Mouse (Mus musculus) layer of hippocampus, postnatal 25 days (tissue): ENCODE results near the gene Rplp2. TPM values are rescaled to one million over a fixed set of nuclear protein-coding genes. Genes with fewer than 3 reads are reported as not detected.
"Not testable (repeated sequence)": the region's sequence is repeated elsewhere in the genome, so short reads cannot be mapped to it uniquely, and the experiment has no call there.

Experiments used
- DNase-seq, 2 experiments: peaks; one replicate each; pipeline ENCODE4 v3.0.0; 2022; ENCODE audit warnings: mixed read lengths in 2 of 2, low spot score in 1 of 2; ENCODE audit errors: extremely low spot score in 1 of 2
- total RNA-seq, 2 experiments: library from RNA; stranded (reverse); gene quantifications; 2 replicates each; pipeline ENCODE4 v1.2.3; 2021

Gene Rplp2
- total RNA-seq, result 100 to 1,000 TPM; 526 to 589 TPM

DNA sequence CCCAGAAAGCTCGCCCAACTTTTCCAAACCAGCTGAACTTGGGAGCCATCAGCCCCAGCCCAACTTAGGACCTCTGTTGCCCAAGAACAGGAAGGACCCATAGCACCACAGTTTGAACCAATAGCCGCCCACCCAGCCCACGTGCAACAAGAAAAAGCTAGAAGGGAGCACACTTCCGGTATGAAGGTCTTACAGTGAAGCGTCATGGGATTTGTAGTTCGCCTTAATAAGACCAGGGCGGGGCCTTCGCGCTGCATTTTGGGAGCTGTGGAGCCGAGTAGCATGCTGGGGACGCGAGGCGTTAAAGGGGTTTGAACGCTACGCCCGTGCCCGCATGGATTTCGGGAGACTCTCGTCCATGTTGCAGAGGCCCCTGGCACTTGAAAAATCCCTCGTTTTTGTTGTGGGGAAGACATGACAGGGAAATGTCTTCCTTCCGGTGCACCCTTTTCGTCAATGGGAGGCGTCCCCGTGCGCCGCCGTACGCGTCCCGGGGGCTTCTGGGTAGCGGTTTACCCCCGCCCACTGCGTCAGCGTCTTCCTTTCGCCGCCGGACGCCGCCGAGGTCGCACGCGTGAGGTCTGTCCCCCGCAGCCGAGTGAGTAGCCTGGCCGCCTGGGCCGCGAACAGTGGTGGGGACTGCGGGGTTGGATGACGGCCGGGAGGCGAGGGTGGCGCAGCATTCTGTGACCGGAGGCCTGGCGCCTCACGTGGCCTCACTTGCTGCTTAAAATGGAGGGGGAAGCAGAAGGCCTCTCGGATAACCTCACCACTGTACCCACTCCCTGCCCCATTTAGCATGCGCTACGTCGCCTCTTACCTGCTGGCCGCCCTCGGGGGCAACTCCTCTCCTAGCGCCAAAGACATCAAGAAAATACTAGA lies at the start of gene Rplp2:
Gene Rplp2, plus strand, starts transcription at position 261 of the 882 bp plus-strand sequence.
- peak; percentile 82 to 91 for DNase-seq

DNA sequence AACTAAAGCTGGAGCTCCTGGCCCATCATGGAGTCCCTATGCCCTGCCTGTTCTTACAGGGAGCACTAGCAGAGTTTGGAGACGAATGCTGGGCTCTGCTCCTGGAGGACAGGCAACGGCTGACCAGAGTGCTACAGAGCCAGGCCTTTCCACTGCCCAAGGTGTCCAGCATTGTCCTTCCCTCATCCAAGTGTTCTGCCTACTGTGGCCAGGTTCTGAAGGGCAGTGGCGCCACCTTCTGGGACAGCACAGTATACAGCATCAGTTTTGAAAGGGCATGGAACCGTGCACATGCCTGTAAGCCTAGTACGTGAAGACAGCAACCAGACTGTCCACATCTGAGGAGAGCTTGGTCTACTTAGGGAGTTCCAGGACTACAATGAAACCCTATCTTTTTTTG lies 43.9 kb upstream of the Rplp2 start:
- peak in 1 of 2 experiments; percentile 54 for DNase-seq

DNA sequence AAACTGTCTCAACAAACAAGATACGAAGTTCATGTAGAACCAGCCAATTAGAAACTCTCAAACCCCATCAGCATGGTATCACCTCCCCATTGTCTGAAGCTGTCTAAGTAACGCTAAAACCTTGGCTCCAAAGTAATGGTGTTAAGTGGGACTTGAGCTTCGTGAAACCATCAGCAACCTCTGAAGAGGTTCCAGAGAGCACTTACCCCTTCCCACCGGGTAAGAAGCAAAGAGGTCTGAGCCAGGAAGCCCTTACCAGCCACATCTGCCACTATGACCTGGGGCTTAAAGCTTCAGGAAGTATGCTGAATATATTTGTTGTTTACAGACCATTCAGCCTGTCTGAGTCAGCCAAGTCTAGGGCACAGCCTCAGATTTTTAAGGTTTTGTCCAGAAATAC lies 41.7 kb upstream of the Rplp2 start:
- DNase-seq, result no peak

DNA sequence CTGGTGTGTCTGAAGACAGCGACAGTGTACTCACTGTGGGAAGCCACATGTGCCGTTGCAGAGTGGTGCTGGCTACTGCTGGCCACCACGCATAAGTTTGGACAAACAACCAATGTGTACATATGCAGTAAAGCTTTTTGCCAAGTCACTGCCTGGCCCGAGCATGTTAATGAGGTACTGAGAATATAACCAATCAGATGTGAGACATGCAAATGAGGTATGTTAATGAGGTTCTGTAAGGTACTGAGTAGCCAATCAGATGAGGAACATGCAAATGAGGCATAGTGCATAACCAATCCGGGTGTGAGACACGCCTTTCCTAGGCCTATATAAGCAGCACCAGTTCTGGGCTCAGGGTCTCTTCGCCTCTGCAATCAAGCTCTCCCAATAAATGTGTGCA lies 39.5 kb upstream of the Rplp2 start:
- not testable (repeated sequence) for DNase-seq

DNA sequence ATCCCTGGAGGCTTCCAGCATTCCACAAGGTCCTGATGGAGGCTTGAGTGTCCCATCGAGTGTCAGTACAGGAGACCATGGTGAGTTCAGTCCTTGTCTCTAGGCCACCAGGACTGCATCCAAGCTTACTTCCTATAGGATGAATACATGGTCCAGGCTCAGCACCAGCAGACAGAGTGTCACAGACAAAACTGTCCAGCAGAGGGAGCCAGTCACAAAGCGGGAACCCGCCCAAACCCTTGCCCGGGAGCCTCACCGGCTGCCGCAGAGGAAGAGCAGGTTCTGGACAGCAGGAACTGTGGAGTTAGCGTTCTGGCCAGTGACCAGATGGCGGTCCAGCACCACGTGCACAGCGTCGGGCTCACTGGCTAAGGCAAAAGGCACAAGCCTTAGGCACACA lies 38.3 kb upstream of the Rplp2 start:
- DNase-seq, result peak; percentile 81 to 89

DNA sequence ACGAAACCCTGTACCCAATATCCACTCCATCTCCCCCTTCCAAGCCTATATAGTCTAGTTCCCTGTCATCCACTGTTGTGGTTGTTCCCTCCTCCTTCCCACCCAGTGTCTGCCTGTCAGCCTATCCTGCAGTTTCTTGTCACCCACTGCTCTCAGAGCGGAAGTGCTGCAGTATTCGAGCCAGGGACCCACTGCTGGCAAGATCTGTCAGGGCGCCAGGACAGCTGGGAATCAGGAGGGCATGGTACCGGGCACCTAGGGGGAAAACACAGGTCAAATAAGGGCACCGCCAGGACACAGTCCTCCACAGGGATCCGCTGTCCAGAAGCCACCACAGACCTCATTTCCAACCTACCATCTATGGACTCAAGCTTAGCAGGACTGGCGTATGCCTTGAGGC lies 36.5 kb upstream of the Rplp2 start:
- no peak for DNase-seq

DNA sequence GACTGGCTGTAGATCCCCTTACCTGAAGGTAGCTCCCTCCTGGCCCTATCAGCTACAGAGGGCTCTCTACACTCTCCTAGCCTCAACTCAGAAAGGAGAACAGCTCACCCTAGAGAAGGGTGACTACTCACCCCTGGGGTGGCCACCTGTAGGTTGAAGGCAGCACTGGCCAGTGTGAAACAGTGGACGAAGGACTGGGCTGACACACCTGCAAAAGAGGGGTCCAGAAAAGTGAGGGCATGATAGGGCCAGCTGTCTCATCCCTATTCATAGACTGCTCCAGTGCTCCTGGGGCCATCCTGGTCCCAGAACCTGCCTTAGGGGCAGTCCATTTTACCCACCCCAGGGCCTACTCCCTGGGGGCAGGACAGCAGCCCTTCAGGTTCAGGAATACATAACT lies 35.5 kb upstream of the Rplp2 start:
- no peak for DNase-seq

DNA sequence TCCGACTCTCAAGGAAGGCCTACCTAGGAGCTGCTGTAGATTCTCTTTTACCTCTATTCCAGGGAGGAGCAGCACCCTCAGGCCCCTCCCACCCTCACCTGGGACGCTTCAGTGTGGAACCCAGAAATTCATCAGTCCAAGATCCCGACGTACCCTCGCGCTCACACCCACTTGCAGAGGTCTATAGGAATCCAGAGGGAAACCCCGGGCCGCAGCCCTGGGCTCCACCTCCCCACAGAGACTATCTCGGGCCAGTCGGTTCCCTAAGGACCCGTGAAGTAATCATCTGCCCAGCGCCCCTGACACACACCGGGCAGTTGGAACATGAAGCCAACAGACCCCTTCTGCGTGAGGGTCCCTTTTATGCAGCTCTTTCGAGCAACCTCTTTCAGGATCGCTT lies 33.8 kb upstream of the Rplp2 start:
- no peak for DNase-seq

DNA sequence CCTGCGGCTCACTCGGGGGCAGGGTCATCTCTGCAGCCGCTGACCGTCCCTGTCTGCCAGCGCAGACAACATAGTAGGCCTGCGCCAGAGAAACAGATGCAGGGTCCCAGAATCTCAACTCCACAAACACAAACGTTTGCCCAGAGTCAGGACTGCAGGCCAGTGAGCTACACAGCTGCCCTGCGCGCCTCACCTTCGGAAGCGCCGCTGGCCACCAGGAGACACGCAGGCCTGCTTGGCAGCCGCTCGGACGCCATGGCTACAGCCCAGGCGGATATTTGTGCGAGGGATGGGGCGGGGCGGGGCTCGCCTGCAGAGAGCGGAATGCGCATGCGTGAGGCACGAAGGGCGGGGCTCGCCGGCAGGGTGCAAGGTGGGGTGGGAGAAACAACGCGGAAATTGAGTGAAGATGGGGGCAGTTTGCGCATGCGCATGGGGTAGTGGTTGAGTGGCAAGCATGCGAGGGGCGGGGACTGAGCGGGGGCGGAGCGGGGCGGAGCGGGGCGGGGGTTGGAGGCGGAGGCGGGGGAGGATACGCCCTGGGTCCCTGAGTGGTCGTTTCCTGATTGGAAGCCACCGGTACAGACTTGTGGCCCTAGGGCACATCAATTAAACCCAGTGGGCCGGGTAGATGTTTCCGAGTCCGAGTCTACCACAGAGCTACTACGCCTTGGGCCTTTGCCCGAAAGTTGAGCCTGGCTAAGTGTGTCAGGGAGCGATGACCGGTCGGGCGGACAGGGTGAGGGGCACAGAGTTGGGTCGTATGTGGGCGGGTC lies 33.2 kb upstream of the Rplp2 start, which contains the start of gene Gatd1:
Gene Gatd1, minus strand, starts transcription at position 328 of the 776 bp plus-strand sequence.
- peak; percentile 94 to 99 for DNase-seq

DNA sequence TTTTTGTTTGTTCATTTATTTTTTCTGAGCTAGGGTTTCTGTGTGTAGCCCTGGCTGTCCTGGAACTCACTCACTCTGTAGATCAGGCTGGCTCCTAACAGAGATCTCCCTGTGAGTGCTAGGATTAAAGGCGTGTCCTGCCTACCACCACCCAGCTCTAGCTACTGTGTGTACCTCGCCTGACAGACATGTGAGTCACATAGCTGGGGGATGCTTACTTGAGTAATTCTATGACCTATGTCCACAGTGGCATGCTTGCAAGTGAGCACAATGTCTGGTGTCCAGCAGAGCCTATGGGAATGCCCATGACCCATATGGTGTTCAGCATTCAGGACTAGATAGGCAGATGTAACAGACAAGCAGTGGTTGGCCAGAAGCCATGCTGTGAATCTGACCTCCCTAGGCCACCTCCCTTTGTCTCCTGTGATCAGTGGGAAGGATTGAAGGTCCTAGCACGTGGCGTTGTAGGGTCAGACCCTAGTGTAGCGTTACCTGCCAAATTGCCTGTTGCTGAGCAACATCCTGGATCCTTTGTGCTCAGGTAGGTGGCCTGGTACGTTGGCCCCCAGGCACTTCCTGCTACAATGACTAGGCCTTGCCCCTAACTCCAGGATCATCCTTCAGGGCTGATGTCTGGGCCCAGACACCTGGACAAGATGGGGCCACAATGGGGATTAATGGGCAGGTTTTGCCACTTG lies 30.9 kb upstream of the Rplp2 start:
- DNase-seq, result no peak

DNA sequence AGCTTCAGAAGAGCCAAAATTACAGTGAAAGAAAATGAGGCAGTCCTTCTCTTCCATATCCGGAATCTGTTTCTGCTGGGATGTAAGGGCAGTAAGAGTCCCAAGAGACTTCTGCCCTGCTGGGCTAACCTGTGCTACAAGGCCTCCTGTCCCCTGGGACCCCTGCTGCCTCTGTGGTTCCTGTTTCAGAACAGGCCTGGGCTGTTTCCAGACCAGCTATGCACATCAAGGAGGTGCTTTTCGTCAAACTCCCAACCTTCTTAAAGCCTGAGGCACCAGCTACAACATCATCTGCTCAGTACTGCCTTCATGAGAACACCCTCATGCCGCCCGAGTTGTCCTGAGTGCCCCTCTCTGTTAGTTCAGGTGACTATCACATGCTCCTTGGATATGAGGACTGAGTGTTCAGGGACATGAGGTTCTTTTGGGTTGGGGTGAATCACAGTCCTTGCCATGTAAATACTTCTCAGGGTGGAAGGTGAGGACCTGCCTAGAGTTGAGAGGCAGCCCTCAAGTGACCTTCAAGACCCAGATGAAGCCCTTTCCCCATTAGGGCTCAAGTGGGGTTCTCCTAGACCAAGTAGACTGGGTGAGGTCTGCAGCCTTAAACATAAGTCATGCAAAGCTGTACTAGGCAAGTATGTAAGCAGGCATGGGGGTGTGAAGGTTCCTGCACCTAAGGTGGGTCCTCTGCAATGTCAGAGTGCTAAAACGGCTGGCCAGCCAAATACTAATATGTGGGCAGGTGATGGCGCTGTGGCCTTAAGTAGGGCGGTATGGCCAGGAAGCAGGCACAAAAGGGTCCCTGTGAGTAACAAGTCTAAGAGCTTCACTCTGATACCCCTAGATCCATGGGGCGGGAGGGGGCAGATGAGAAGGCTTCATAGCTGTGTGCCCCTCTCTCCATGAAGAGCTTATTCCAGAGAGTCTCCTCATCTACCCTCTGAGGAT lies 29.2 kb upstream of the Rplp2 start:
- DNase-seq, result no peak

DNA sequence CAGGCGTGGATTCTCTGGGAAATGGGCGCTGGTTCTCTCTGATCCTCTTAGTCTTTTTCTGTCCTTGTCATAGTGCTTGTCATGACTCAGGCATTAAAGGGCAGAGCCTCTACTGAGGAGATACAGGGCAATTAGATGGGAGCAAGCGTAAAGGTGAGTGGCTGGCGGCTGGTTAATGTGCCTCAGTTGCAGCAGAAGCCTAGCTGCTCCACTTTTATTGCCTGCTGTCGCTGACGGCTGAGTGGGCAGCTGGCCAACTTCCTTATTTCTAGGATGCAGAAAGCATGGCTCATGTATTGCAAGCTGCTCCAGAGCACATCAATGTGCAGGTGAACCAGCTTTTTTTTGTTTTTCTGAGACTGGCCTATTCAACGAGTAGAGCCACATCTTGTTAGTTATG lies 28.2 kb upstream of the Rplp2 start:
- DNase-seq, result peak in 1 of 2 experiments; percentile 67

DNA sequence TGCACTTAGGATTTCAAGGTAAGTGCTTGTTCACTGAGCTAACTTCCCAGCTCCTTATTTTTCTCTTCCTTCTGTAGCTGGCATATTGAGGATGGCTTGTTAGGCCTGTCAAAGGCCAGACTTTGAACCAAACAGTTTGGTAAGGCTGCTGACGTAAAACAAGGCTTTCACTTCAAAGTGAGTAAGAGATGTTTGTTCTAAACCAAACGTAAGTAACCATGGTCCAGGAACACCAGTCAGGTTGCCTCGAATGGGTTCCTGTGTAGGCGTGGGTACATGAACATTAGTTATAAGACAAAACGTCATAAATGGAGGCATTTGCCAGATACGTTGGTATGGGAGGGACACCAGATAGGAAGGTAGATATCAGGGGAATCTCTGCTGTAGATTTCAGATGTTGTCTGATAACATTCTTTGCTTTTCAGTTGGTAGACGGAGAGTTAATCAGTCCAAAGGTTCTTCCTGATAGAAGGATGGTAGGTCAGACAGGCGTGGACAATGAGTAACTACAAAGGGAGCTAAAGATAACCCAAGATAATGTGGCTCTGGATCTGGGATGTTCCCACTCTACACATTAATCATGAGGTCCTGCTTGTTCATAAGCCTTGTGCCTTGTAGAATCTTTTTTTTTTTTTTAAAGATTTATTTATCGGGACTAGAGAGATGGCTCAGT lies 27.0 kb upstream of the Rplp2 start:
- no peak for DNase-seq

DNA sequence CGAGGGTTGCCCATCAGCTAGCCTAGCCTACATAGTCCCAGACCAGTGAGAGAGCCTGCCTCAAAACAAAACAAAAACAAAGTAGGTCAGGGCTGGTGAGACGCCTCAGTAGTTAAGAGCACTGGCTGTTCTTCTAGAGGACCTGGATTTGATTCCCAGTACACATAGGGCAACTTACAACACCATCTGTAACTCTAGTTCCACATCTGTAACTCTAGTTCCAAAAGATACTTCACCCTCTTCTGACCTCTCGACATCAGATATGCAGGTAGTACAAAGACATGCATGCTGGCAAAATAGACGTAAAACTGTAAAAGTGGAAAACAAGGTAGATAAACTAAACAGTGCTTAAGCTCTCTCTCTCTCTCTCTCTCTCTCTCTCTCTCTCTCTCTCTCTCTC lies 23.4 kb upstream of the Rplp2 start:
- no peak for DNase-seq

DNA sequence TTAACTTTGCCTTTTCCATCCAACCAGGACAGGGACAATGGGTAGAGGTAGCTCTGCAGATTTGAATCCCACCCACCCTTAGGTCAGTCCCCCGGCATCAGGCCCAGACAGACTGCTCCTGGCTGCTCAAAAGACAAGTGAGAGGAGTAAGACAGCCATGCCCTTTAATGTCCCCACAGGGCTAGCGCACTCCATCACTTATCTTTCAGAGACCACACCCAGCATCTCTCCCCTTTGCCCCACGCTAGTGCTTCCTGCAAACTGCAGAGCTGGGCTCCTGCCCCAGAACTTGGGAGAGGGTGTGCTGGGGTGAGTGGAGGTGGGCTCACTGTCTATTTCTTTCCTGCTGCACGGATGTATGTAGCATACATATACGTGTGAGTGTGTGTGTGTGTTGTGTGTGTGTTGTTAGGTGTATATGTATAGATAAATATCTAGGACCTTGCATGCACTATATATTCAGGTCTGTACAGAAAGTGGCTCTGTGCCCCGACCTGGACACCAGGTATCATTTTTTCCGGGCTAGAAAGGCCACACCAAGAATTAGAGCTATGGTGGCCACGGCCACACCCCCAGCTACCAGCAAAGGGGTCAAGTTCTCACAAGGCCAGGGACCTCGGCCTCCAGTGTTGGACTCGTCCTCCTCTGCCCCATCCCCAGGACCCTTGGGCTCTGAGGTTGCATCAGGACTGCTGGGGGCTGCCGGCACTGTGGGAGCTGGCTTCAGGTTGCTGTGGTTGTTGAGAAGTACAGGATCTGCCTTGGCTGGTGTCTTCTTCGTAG lies 20.0 kb upstream of the Rplp2 start:
- DNase-seq, result no peak

DNA sequence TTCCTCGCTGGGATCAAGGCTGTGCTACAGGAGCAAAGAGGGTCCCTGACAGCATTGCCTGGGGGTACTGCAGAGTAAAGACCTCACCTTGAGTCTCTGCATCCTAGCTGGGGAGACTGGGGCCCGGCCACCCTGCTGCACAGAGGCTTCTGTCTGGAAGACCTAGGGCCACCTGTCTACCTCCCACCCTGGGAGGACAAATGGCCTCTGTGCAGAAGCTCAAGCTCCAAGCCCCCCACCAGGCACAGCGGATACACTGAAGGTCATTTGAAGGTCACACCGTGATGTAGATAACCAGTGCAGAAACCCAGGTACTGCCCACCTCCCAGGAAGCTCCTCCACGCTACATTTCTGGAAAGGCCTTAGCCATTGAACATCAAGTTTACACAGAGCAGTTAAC lies 18.5 kb upstream of the Rplp2 start:
- DNase-seq, result peak in 1 of 2 experiments; percentile 4

DNA sequence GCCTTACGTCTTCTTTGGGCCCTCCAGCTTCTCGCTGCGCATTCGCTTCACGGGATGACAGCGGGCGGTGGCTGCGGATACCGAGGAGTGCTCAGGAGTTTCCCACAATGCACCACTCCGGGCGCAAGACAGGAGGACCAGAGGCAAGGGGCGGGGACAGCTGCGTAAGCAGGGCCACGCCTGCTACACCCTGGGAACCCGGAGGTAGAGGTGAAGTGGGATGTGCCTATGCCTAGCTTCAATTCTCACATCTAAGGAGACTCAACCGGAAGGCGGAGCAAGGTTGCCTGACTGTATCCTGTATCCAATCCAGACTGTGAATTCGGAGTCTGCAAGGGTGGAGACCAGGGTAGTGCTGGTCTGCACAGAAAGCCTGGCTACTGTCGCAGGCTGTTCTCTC lies 17.9 kb upstream of the Rplp2 start, which contains the start of gene Cend1:
Gene Cend1, minus strand, starts transcription at position 182 of the 400 bp plus-strand sequence.
- peak; percentile 73 to 80 for DNase-seq

DNA sequence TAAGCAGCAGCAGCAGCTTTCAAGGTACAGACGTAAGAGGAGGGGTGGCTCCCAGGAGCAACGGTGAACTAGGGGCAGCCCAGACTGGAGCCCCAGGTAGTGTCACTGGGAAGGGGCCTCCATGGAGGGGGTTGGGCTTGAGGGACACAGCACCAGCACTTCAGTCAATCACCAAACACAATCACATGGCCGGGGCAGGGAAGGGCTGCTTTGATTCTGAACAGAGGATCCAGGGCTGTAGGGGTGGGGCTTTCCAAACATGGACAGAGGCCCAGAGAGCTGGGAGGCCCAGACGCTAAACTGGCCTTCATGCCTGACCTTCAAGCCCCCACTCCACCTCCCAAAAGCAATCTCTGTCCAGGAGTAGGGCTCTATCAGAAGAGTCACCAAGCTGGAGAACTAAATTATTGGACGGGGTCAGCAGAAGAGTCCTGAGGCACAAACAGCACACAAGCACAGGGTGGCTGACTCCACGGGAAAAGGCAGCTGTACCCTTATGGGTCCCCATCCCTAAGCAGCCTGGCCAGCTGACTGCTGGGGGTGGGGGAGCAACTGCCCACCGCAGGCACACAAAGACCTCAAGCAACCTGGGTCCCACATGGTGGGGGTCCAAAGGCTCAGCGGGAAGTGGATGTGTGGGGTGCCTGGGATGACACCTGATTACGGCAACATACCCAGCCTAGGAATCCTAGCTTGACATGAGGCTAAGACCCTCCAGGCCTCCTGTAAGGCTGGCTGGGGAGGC lies 17.2 kb upstream of the Rplp2 start:
- peak in 1 of 2 experiments; percentile 5 for DNase-seq
